Mouse (Mus musculus): ENCODE data around the gene Smcr8.

DNA sequence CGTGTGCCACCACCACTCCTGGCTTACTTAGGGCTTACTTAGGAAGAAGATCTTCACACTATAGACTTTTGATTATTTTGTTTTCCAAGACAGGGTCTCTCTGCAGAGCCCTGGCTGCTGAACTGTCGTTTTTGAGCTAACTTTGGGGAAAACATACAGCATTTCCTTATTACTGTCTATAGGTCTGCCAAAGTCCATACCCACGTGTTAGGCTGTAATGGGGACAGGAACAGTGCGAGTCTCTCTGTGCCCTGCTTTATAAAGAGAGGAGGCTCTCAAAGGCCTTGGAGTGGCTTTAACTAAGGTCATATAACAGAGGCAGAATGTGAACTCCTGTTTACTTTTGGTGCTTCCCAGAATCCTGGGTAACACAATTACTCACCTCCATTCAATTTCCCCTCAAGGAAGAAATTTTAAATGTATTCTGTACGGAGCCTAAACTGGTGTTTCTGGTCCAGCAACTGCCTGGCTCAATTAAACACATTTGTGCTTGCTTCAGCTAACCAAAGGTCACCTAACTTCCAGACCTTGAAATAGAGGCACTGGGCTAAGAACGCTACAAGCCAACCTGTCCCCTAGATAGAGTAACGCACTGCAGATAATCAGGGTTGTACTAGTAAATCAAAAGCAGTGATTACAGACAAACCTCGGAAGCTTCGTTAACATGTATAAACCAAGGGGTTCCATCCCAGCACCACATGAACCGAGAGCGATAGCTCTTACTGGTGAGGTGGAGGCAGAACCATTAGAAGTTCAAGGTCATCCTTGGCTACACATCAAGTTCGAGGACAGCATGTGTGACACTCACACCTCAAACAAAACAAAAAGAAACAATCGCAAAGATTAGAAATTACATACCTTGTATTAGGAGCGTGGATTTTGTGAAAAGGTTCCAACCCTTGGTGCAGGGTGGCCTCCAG is 33.0 kb downstream of the Smcr8 start:
- no peak for TF ChIP-seq POLR2A (IDR thresholded peaks at IDR 0.05; ENCODE audit: borderline replicate concordance, control insufficient read depth, low read depth, low read length)
- TF ChIP-seq CTCF (IDR thresholded peaks at IDR 0.05; ENCODE audit: control insufficient read depth, insufficient read depth, low read length), result no peak

All from bone marrow, adult 2 months (tissue).